Mouse (Mus musculus) B cell, adult 67 days (primary cell): ENCODE measurements around the gene Gm13278. TPM values are rescaled to one million over a fixed set of nuclear protein-coding genes. Genes with fewer than 3 reads are reported as not detected.

Experiments
- total RNA-seq, 2 experiments: library from RNA; stranded (reverse); gene quantifications; 4 replicates each; pipeline ENCODE4 v1.2.4; 2023

The Gm13278 gene
- not detected for total RNA-seq

GRCm38 (mm10) chr4:88791250-88791649 lies at the start of gene Gm13278:
Gene Gm13278 (plus strand): TSS chr4:88791550.

DNA sequence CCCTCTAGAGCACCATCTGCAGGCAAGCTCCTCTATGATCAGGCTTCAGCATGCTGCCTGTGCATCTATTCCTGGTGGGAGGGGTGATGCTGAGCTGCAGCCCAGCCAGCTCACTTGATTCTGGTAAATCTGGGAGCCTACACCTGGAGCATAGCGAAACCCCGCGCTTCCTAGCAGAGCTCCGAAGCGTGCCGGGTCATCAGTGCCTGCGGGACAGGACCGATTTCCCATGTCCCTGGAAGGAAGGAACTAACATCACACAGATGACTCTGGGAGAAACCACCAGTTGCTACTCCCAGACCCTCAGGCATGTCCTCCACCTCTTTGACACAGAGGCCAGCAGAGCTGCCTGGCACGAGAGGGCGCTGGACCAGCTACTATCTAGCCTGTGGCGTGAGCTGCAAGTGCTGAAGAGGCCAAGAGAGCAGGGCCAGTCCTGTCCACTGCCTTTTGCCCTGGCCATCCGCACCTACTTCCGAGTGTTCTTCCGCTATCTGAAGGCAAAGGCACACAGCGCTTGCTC lies 36.5 kb upstream of the Gm13278 start, which contains the start of gene Gm13271:
Gene Gm13271, plus strand, starts transcription at position 51 of the 523 bp plus-strand sequence.

DNA sequence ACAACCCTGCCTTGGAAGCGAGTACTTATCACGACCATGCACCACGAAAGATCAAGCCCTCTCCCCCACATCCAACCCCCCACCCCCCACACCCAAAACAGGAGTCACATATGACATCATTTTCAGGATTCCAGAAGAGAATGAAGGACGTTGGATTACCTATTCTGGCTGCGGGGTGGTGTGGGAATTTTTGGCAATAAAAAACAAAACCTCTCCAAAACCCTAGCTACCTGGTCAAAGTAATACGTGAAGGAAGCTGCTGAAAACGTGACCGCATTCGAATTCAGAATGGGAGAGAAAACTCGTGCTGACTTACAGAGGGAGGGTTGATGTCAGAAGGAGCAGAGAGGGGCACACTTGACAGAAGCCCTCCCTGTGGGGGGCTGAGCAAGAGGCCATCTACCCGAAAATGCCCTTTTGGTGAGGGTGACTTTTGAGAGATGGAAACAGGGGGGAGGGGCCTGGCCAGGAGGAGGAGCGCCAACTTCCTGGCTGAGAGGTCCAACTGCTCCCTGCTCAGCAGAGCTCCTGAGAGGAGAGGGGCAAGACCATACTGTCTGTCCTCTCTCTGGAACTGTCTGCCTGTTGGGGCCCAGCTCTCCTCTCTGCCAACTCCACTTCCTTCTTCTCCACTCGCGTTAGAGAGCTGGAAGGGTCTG lies 31.6 kb upstream of the Gm13278 start, which contains the start of gene Gm13283:
Gene Gm13283, plus strand, starts transcription at position 510 of the 659 bp plus-strand sequence.

DNA sequence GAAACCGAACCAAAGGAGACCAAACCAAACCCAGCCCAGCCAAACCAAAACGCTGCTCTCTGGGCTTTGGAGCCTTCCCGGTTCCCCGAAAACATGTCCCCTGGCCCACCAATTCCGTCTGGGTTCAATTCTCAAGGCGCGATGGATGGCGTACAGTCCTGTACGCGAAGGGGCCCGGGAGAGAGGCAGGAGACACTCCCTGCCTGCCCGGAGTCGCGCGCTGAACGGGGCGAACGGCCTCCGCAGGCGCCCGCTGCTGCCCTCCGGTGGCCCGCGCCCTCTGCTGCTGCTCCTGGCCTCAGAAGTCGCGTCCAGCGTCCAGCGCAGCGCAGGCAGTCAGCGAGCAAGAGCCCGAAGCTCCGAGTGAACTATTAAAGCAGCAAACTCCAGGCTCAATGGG lies 17.8 kb upstream of the Gm13278 start, which contains the start of gene Gm13290:
Gene Gm13290, plus strand, starts transcription at position 301 of the 400 bp plus-strand sequence.

GRCm38 (mm10) chr4:88776622-88777021 lies 14.7 kb upstream of the Gm13278 start, which contains the start of gene Gm13289:
Gene Gm13289 (plus strand): TSS chr4:88776922.

GRCm38 (mm10) chr4:88779550-88779949 lies 11.8 kb upstream of the Gm13278 start, which contains the start of gene Gm13272:
Gene Gm13272 (plus strand): TSS chr4:88779850.

DNA sequence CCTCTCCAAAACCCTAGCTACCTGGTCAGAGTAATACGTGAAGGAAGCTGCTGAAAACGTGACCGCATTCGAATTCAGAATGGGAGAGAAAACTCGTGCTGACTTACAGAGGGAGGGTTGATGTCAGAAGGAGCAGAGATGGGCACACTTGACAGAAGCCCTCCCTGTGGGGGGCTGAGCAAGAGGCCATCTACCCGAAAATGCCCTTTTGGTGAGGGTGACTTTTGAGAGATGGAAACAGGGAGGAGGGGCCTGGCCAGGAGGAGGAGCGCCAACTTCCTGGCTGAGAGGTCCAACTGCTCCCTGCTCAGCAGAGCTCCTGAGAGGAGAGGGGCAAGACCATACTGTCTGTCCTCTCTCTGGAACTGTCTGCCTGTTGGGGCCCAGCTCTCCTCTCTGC lies 9.5 kb upstream of the Gm13278 start, which contains the start of gene Ifnz:
Gene Ifnz, plus strand, starts transcription at position 301 of the 400 bp plus-strand sequence.

DNA sequence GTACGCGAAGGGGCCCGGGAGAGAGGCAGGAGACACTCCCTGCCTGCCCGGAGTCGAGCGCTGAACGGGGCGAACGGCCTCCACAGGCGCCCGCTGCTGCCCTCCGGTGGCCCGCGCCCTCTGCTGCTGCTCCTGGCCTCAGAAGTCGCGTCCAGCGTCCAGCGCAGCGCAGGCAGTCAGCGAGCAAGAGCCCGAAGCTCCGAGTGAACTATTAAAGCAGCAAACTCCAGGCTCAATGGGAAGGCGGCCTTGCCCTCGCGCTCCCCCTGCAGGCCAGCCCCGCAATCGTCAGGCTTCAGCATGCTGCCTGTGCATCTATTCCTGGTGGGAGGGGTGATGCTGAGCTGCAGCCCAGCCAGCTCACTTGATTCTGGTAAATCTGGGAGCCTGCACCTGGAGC lies 5.9 kb upstream of the Gm13278 start, which contains the start of gene Gm13276:
Gene Gm13276, plus strand, starts transcription at position 301 of the 400 bp plus-strand sequence.

GRCm38 (mm10) chr4:88788402-88788801 lies 2.9 kb upstream of the Gm13278 start, which contains the start of gene Gm13277:
Gene Gm13277 (plus strand): TSS chr4:88788632.

DNA sequence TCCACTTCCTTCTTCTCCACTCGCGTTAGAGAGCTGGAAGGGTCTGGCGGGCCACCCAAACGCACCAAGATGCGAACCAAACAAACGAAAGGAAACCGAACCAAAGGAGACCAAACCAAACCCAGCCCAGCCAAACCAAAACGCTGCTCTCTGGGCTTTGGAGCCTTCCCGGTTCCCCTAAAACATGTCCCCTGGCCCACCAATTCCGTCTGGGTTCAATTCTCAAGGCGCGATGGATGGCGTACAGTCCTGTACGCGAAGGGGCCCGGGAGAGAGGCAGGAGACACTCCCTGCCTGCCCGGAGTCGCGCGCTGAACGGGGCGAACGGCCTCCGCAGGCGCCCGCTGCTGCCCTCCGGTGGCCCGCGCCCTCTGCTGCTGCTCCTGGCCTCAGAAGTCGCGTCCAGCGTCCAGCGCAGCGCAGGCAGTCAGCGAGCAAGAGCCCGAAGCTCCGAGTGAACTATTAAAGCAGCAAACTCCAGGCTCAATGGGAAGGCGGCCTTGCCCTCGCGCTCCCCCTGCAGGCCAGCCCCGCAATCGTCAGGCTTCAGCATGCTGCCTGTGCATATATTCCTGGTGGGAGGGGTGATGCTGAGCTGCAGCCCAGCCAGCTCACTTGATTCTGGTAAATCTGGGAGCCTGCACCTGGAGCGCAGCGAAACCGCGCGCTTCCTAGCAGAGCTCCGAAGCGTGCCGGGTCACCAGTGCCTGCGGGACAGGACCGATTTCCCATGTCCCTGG lies 2.8 kb downstream of the Gm13278 start, which contains the start of gene Gm13275:
Gene Gm13275, plus strand, starts transcription at position 552 of the 740 bp plus-strand sequence.

GRCm38 (mm10) chr4:88797097-88797496 lies 5.7 kb downstream of the Gm13278 start, which contains the start of gene Gm13279:
Gene Gm13279 (plus strand): TSS chr4:88797397.

GRCm38 (mm10) chr4:88799365-88799764 lies 8.0 kb downstream of the Gm13278 start, which contains the start of gene Gm13285:
Gene Gm13285 (plus strand): TSS chr4:88799665.

GRCm38 (mm10) chr4:88802954-88803353 lies 11.6 kb downstream of the Gm13278 start, which contains the start of gene Gm13287:
Gene Gm13287 (plus strand): TSS chr4:88803254.

DNA sequence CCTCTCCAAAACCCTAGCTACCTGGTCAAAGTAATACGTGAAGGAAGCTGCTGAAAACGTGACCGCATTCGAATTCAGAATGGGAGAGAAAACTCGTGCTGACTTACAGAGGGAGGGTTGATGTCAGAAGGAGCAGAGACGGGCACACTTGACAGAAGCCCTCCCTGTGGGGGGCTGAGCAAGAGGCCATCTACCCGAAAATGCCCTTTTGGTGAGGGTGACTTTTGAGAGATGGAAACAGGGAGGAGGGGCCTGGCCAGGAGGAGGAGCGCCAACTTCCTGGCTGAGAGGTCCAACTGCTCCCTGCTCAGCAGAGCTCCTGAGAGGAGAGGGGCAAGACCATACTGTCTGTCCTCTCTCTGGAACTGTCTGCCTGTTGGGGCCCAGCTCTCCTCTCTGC lies 13.9 kb downstream of the Gm13278 start, which contains the start of gene Gm13288:
Gene Gm13288, plus strand, starts transcription at position 301 of the 400 bp plus-strand sequence.

GRCm38 (mm10) chr4:88815928-88816327 lies 24.6 kb downstream of the Gm13278 start, which contains the start of gene Ifna7:
Gene Ifna7 (plus strand): TSS chr4:88816228.

GRCm38 (mm10) chr4:88819659-88820058 lies 28.3 kb downstream of the Gm13278 start, which contains the start of gene Ifna11:
Gene Ifna11 (plus strand): TSS chr4:88819959.

GRCm38 (mm10) chr4:88827116-88827515 lies 35.8 kb downstream of the Gm13278 start, which contains the start of gene Ifna6:
Gene Ifna6 (plus strand): TSS chr4:88827416.

GRCm38 (mm10) chr4:88835225-88835624 lies 43.9 kb downstream of the Gm13278 start, which contains the start of gene Ifna5:
Gene Ifna5 (plus strand): TSS chr4:88835525.

GRCm38 (mm10) chr4:88841438-88841911 lies 50.1 kb downstream of the Gm13278 start, which contains the start of gene Ifna4:
Gene Ifna4 (plus strand): TSS chr4:88841861.

